Mouse (Mus musculus): ENCODE results near the gene Trank1. TPM values are rescaled to one million over a fixed set of nuclear protein-coding genes. Genes with fewer than 3 reads are reported as not detected.

Trank1 gene
- total RNA-seq, 1 experiment = 0.76 TPM

DNA sequence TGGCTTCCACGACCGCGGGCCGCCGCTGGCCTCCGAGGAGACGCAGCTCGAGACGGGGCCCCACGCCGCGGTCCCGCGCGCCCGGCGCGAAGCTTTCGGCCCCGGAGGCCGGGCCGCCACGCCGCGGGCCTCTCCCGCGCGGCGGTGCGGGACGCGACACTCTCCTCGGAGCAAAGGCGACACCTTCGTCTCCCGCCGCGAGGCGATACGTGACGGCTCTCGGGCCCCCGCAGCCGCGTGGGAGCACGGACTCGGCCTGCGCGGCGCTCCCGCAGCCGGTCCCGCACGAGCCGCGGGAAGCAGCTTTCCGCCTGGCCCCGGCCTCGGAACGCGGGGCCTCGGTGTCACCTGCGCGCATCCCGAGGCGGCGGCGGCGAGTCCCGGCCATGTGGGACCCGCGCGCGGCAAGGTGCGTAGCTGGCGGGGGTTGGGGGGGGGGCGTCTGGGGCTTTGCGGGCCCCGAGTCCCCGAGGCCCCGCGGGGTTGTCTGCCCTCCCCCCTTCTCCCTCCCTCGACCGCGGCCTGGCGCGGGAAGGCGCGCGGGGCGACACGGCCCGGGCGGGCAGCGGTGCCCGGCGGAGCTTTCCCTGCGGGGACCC is 403 bp downstream of the Trank1 start:
- DNase-seq (ENCODE audit: low read depth, low spot score) = no peak
- Histone ChIP-seq H3K9me3 (ENCODE audit: control insufficient read depth, insufficient read depth, low read depth, low read length) (no peaks in the 10 kb centered on the region), H3K9ac (ENCODE audit: insufficient read depth, low read depth, low read length, poor library complexity, severe bottlenecking) (peak overlapping the region; percentile 69), H3K36me3 (ENCODE audit: control insufficient read depth, insufficient read depth, low read length, poor library complexity, severe bottlenecking) (no peaks in the 10 kb centered on the region), H3K27ac (ENCODE audit: insufficient read depth, low read depth, low read length, poor library complexity, severe bottlenecking) (no peak overlapping the region), H3K4me3 (ENCODE audit: insufficient read depth in 1 of 2, low read depth in 1 of 2, low read length in 2 of 2, poor library complexity in 1 of 2, severe bottlenecking in 1 of 2) (peak overlapping the region; percentile 51 to 80; a peak in 3 of 4 replicates), H3K4me1 (ENCODE audit: control insufficient read depth in 2 of 2, insufficient read depth in 2 of 2, low read length in 2 of 2, poor library complexity in 1 of 2) (peaks cover 0 to 2% of the 10 kb centered on the region in 2 experiments; a peak in 2 of 4 replicates)
- TF ChIP-seq MAFK (IDR thresholded peaks at IDR 0.05; ENCODE audit: insufficient read depth, low read depth, low read length) (no peak), ZNF384 (IDR thresholded peaks at IDR 0.05; ENCODE audit: low read depth, low read length) (no peak), CHD2 (IDR thresholded peaks at IDR 0.05; ENCODE audit: low read depth, low read length) (no peak), ZC3H11A (IDR thresholded peaks at IDR 0.05; ENCODE audit: borderline replicate concordance, low read depth, low read length) (no peak), HCFC1 (IDR thresholded peaks at IDR 0.05; ENCODE audit: borderline replicate concordance, insufficient read depth, low read length) (no peak)
- in situ Hi-C loops (cut with MboI; ENCODE audit: low sequenced_read_pairs in 2 of 2, unreplicated experiment in 2 of 2) = no loop called here

DNA sequence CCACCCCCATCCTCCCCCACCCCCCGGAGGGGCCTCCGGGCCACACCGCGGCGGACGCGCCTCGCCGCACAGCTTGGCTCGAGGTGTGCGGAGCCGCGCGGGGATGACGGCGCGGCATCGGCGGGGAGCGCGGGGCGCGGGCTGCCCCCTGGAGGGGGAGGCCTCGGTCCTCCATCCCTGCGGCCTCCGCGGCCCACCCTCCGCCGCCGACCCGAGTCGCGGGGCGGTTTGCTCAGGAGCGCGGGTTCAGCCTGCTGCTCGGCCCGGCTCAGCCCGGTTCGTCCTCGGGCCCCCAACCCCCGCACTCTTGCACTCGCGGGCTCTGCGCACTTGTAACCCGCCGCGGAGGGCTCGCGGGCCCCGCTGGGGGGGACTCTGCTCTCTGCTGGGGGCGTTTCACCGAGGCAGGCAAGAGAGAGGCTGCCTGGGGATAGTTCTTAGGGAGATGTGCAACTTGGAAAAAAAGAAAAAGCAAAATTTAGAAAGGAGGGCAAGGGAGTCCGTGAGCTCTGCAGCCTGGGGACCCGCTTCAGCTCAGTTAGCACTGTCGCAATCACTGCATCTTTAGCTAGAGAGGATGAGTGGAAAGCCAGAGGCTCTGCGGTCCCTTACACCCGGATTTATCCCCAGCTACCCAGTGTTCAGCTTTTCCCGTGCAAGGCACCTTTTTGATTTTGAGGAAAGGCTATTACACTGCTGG is 1.1 kb downstream of the Trank1 start:
- in situ Hi-C loops (cut with MboI; ENCODE audit: low sequenced_read_pairs in 2 of 2, unreplicated experiment in 2 of 2) = no loop called here
- TF ChIP-seq ZC3H11A (IDR thresholded peaks at IDR 0.05; ENCODE audit: borderline replicate concordance, low read depth, low read length) = no peak
- TF ChIP-seq HCFC1 (IDR thresholded peaks at IDR 0.05; ENCODE audit: borderline replicate concordance, insufficient read depth, low read length) = no peak
- TF ChIP-seq MAFK (IDR thresholded peaks at IDR 0.05; ENCODE audit: insufficient read depth, low read depth, low read length) = no peak
- no peak for TF ChIP-seq CHD2 (IDR thresholded peaks at IDR 0.05; ENCODE audit: low read depth, low read length)
- TF ChIP-seq ZNF384 (IDR thresholded peaks at IDR 0.05; ENCODE audit: low read depth, low read length) = no peak
- no peaks in the 10 kb centered on the region for H3K9me3 ChIP-seq (ENCODE audit: control insufficient read depth, insufficient read depth, low read depth, low read length)

DNA sequence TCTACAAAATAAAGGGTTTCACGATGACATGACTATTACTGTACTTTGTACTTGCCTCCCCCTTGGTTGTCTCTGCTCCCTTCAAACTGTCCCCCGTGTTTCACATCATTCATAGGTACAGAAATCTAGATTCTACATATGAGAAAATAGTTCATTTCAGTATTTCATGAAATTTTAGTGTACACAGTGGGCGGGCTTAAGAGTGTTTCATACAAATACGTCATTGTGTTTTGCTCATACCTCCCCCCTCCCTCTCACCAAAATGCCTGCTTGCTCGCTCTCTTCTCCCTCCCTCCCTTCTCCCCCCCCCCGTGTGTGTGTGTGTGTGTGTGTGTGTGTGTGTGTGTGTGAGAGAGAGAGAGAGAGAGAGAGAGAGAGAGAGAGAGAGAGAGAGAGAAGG is 1.8 kb downstream of the Trank1 start:
- in situ Hi-C loops (cut with MboI; ENCODE audit: low sequenced_read_pairs in 2 of 2, unreplicated experiment in 2 of 2) = no loop called here
- no peak for DNase-seq (ENCODE audit: low read depth, low spot score)
- Histone ChIP-seq H3K9me3 (ENCODE audit: control insufficient read depth, insufficient read depth, low read depth, low read length) (no peaks in the 10 kb centered on the region), H3K4me3 (ENCODE audit: insufficient read depth in 1 of 2, low read depth in 1 of 2, low read length in 2 of 2, poor library complexity in 1 of 2, severe bottlenecking in 1 of 2) (no peak overlapping the region), H3K27ac (ENCODE audit: insufficient read depth, low read depth, low read length, poor library complexity, severe bottlenecking) (no peak overlapping the region), H3K4me1 (ENCODE audit: control insufficient read depth in 2 of 2, insufficient read depth in 2 of 2, low read length in 2 of 2, poor library complexity in 1 of 2) (peaks cover 0 to 2% of the 10 kb centered on the region in 2 experiments; a peak in 2 of 4 replicates), H3K9ac (ENCODE audit: insufficient read depth, low read depth, low read length, poor library complexity, severe bottlenecking) (no peak overlapping the region), H3K36me3 (ENCODE audit: control insufficient read depth, insufficient read depth, low read length, poor library complexity, severe bottlenecking) (no peaks in the 10 kb centered on the region)
- TF ChIP-seq MAFK (IDR thresholded peaks at IDR 0.05; ENCODE audit: insufficient read depth, low read depth, low read length) (no peak), CHD2 (IDR thresholded peaks at IDR 0.05; ENCODE audit: low read depth, low read length) (no peak), HCFC1 (IDR thresholded peaks at IDR 0.05; ENCODE audit: borderline replicate concordance, insufficient read depth, low read length) (no peak), ZNF384 (IDR thresholded peaks at IDR 0.05; ENCODE audit: low read depth, low read length) (no peak), ZC3H11A (IDR thresholded peaks at IDR 0.05; ENCODE audit: borderline replicate concordance, low read depth, low read length) (no peak)

More for the DNA sequence above, 1.1 kb downstream of the Trank1 start:
- no peak overlapping the region for H3K27ac ChIP-seq (ENCODE audit: insufficient read depth, low read depth, low read length, poor library complexity, severe bottlenecking)
- peaks cover 0 to 2% of the 10 kb centered on the region in 2 experiments; a peak in 2 of 4 replicates for H3K4me1 ChIP-seq (ENCODE audit: control insufficient read depth in 2 of 2, insufficient read depth in 2 of 2, low read length in 2 of 2, poor library complexity in 1 of 2)
- peak overlapping the region; percentile 14; the same call in 1 of the 2 replicates for H3K9ac ChIP-seq (ENCODE audit: insufficient read depth, low read depth, low read length, poor library complexity, severe bottlenecking)
- no peak for DNase-seq (ENCODE audit: low read depth, low spot score)
- peak overlapping the region; percentile 49 to 80 for H3K4me3 ChIP-seq (ENCODE audit: insufficient read depth in 1 of 2, low read depth in 1 of 2, low read length in 2 of 2, poor library complexity in 1 of 2, severe bottlenecking in 1 of 2)
- H3K36me3 ChIP-seq (ENCODE audit: control insufficient read depth, insufficient read depth, low read length, poor library complexity, severe bottlenecking) = no peaks in the 10 kb centered on the region

DNA sequence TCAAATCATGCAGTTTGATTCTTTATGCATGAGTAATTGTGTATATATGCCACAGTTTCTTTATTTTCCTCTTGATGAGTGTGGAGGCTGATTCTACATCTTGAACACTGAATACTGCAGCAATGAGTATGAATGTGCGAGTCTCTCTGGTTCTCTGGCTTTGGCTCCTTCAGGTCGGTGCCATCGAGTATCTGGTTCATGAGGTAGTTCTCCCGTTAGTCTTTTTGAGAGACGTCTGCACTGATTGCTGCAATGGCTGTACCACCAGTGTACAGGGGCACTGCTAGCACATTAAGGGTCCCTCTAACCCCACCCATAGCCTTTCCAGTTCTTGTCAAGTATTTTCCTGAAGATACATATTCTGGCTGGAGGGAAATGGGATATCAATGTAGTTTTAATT is 2.3 kb downstream of the Trank1 start:
- Histone ChIP-seq H3K4me3 (ENCODE audit: insufficient read depth in 1 of 2, low read depth in 1 of 2, low read length in 2 of 2, poor library complexity in 1 of 2, severe bottlenecking in 1 of 2) (no peak overlapping the region), H3K27ac (ENCODE audit: insufficient read depth, low read depth, low read length, poor library complexity, severe bottlenecking) (no peak overlapping the region), H3K4me1 (ENCODE audit: control insufficient read depth in 2 of 2, insufficient read depth in 2 of 2, low read length in 2 of 2, poor library complexity in 1 of 2) (peaks cover 0 to 2% of the 10 kb centered on the region in 2 experiments; a peak in 2 of 4 replicates), H3K36me3 (ENCODE audit: control insufficient read depth, insufficient read depth, low read length, poor library complexity, severe bottlenecking) (no peaks in the 10 kb centered on the region), H3K9ac (ENCODE audit: insufficient read depth, low read depth, low read length, poor library complexity, severe bottlenecking) (no peak overlapping the region), H3K9me3 (ENCODE audit: control insufficient read depth, insufficient read depth, low read depth, low read length) (no peaks in the 10 kb centered on the region)
- in situ Hi-C loops (cut with MboI; ENCODE audit: low sequenced_read_pairs in 2 of 2, unreplicated experiment in 2 of 2) = no loop called here
- TF ChIP-seq ZC3H11A (IDR thresholded peaks at IDR 0.05; ENCODE audit: borderline replicate concordance, low read depth, low read length) (no peak), MAFK (IDR thresholded peaks at IDR 0.05; ENCODE audit: insufficient read depth, low read depth, low read length) (no peak), ZNF384 (IDR thresholded peaks at IDR 0.05; ENCODE audit: low read depth, low read length) (no peak), CHD2 (IDR thresholded peaks at IDR 0.05; ENCODE audit: low read depth, low read length) (no peak), HCFC1 (IDR thresholded peaks at IDR 0.05; ENCODE audit: borderline replicate concordance, insufficient read depth, low read length) (no peak)
- DNase-seq (ENCODE audit: low read depth, low spot score) = no peak

All from ES-E14 (cell line).